Mouse (Mus musculus): ENCODE measurements at regions not wholly inside any gene's neighbourhood (a gene's known extent, or its start where the extent isn't known, plus 50 kb on each side); places are given as distances from the start of the nearest gene placed in this dataset.

- Histone ChIP-seq H3K4me1 (ENCODE audit: control insufficient read depth, insufficient read depth, low read length) (0 out of 2 replicates have a peak, but pooled peaks cover 2% of the 10 kb centered on the region), H3K36me3 (ENCODE audit: control insufficient read depth, insufficient read depth, low read length) (no peaks in the 10 kb centered on the region), H3K27ac (replicated peaks; ENCODE audit: low read depth, low read length) (no peak overlapping the region), H3K4me3 (ENCODE audit: low read depth, low read length) (no peak overlapping the region), H3K9me3 (ENCODE audit: control insufficient read depth, low read length) (no peaks in the 10 kb centered on the region), H3K27me3 (replicated peaks; ENCODE audit: control insufficient read depth, insufficient read depth, low read length) (no peaks in the 10 kb centered on the region), H3K4me2 (ENCODE audit: low read depth, low read length) (no peak overlapping the region), H3K9ac (ENCODE audit: low read depth, low read length) (no peak overlapping the region)
- no peak for DNase-seq (ENCODE audit: low spot score)
- ATAC-seq (ENCODE audit: low read depth): no peak
- 59% methylated on average over 2 of the region's 2 CpGs for WGBS
These were observed 396.8 kb downstream of the Adra2a start for GRCm38 (mm10) chr19:54440713-54441112.

- no peak overlapping the region for H3K27ac ChIP-seq (replicated peaks; ENCODE audit: low read depth, low read length)
- no peak overlapping the region for H3K4me3 ChIP-seq (ENCODE audit: low read depth, low read length)
- H3K27me3 ChIP-seq (replicated peaks; ENCODE audit: control insufficient read depth, insufficient read depth, low read length): no peaks in the 10 kb centered on the region
- no peaks in the 10 kb centered on the region for H3K4me1 ChIP-seq (ENCODE audit: control insufficient read depth, insufficient read depth, low read length)
- H3K9ac ChIP-seq (ENCODE audit: low read depth, low read length): no peak overlapping the region
- H3K4me2 ChIP-seq (ENCODE audit: low read depth, low read length): no peak overlapping the region
- no peak for DNase-seq (ENCODE audit: low spot score)
- no peaks in the 10 kb centered on the region for H3K36me3 ChIP-seq (ENCODE audit: control insufficient read depth, insufficient read depth, low read length)
- WGBS: 53% methylated on average over 2 of the region's 2 CpGs
- no peak for ATAC-seq (ENCODE audit: low read depth)
- H3K9me3 ChIP-seq (ENCODE audit: control insufficient read depth, low read length): no peaks in the 10 kb centered on the region
These were observed 416.6 kb downstream of the Adra2a start for GRCm38 (mm10) chr19:54460426-54461170.

- no peak for ATAC-seq (ENCODE audit: low read depth)
- H3K4me1 ChIP-seq (ENCODE audit: control insufficient read depth, insufficient read depth, low read length): no peaks in the 10 kb centered on the region
- H3K4me3 ChIP-seq (ENCODE audit: low read depth, low read length): no peak overlapping the region
- no peak for DNase-seq (ENCODE audit: low spot score)
- H3K27ac ChIP-seq (replicated peaks; ENCODE audit: low read depth, low read length): no peak overlapping the region
- H3K27me3 ChIP-seq (replicated peaks; ENCODE audit: control insufficient read depth, insufficient read depth, low read length): no peaks in the 10 kb centered on the region
- WGBS: 86% methylated on average over 2 of the region's 2 CpGs
- H3K36me3 ChIP-seq (ENCODE audit: control insufficient read depth, insufficient read depth, low read length): no peaks in the 10 kb centered on the region
- H3K9ac ChIP-seq (ENCODE audit: low read depth, low read length): no peak overlapping the region
- H3K4me2 ChIP-seq (ENCODE audit: low read depth, low read length): no peak overlapping the region
- H3K9me3 ChIP-seq (ENCODE audit: control insufficient read depth, low read length): no peaks in the 10 kb centered on the region
These were observed 418.5 kb downstream of the Adra2a start for GRCm38 (mm10) chr19:54462480-54462879.

GRCm38 (mm10) chr19:54470034-54470433 is 426.1 kb downstream of the Adra2a start:
- DNase-seq (ENCODE audit: low spot score) (peak; percentile 9), ATAC-seq (ENCODE audit: low read depth) (no peak)
- Histone ChIP-seq H3K9ac (ENCODE audit: low read depth, low read length) (no peak overlapping the region), H3K27ac (replicated peaks; ENCODE audit: low read depth, low read length) (no peak overlapping the region), H3K27me3 (replicated peaks; ENCODE audit: control insufficient read depth, insufficient read depth, low read length) (no peaks in the 10 kb centered on the region; the same call in 1 of the 2 replicates), H3K4me2 (ENCODE audit: low read depth, low read length) (no peak overlapping the region), H3K4me3 (ENCODE audit: low read depth, low read length) (no peak overlapping the region), H3K4me1 (ENCODE audit: control insufficient read depth, insufficient read depth, low read length) (no peaks in the 10 kb centered on the region), H3K9me3 (ENCODE audit: control insufficient read depth, low read length) (no peaks in the 10 kb centered on the region), H3K36me3 (ENCODE audit: control insufficient read depth, insufficient read depth, low read length) (no peaks in the 10 kb centered on the region)
- 59% methylated on average over 5 of the region's 5 CpGs for WGBS

- no peak overlapping the region for H3K27ac ChIP-seq (replicated peaks; ENCODE audit: low read depth, low read length)
- H3K4me2 ChIP-seq (ENCODE audit: low read depth, low read length): no peak overlapping the region
- no peak overlapping the region for H3K4me3 ChIP-seq (ENCODE audit: low read depth, low read length)
- ATAC-seq (ENCODE audit: low read depth) (no peak), DNase-seq (ENCODE audit: low spot score) (no peak)
- H3K27me3 ChIP-seq (replicated peaks; ENCODE audit: control insufficient read depth, insufficient read depth, low read length): no peaks in the 10 kb centered on the region
- 65% methylated on average over 3 of the region's 3 CpGs for WGBS
- no peaks in the 10 kb centered on the region for H3K36me3 ChIP-seq (ENCODE audit: control insufficient read depth, insufficient read depth, low read length)
- no peaks in the 10 kb centered on the region for H3K9me3 ChIP-seq (ENCODE audit: control insufficient read depth, low read length)
- no peaks in the 10 kb centered on the region for H3K4me1 ChIP-seq (ENCODE audit: control insufficient read depth, insufficient read depth, low read length)
- H3K9ac ChIP-seq (ENCODE audit: low read depth, low read length): no peak overlapping the region
These were observed 454.1 kb downstream of the Adra2a start for GRCm38 (mm10) chr19:54498066-54498465.

GRCm38 (mm10) chr19:54533858-54534257 is 489.9 kb downstream of the Adra2a start:
- Histone ChIP-seq H3K4me1 (ENCODE audit: control insufficient read depth, insufficient read depth, low read length) (no peaks in the 10 kb centered on the region), H3K9ac (ENCODE audit: low read depth, low read length) (no peak overlapping the region), H3K4me3 (ENCODE audit: low read depth, low read length) (no peak overlapping the region), H3K36me3 (ENCODE audit: control insufficient read depth, insufficient read depth, low read length) (no peaks in the 10 kb centered on the region), H3K9me3 (ENCODE audit: control insufficient read depth, low read length) (no peaks in the 10 kb centered on the region), H3K27me3 (replicated peaks; ENCODE audit: control insufficient read depth, insufficient read depth, low read length) (no peaks in the 10 kb centered on the region), H3K27ac (replicated peaks; ENCODE audit: low read depth, low read length) (no peak overlapping the region), H3K4me2 (ENCODE audit: low read depth, low read length) (no peak overlapping the region)
- no peak for ATAC-seq (ENCODE audit: low read depth)
- DNase-seq (ENCODE audit: low spot score): peak; percentile 12

GRCm38 (mm10) chr19:54555351-54555750 is 511.4 kb downstream of the Adra2a start:
- H3K27ac ChIP-seq (replicated peaks; ENCODE audit: low read depth, low read length): no peak overlapping the region
- no peak overlapping the region for H3K4me2 ChIP-seq (ENCODE audit: low read depth, low read length)
- no peak overlapping the region for H3K4me3 ChIP-seq (ENCODE audit: low read depth, low read length)
- 56% methylated on average over 3 of the region's 3 CpGs for WGBS
- H3K36me3 ChIP-seq (ENCODE audit: control insufficient read depth, insufficient read depth, low read length): no peaks in the 10 kb centered on the region
- DNase-seq (ENCODE audit: low spot score): peak; percentile 54
- no peak overlapping the region for H3K9ac ChIP-seq (ENCODE audit: low read depth, low read length)
- no peaks in the 10 kb centered on the region; the same call in 1 of the 2 replicates for H3K4me1 ChIP-seq (ENCODE audit: control insufficient read depth, insufficient read depth, low read length)
- no peaks in the 10 kb centered on the region for H3K27me3 ChIP-seq (replicated peaks; ENCODE audit: control insufficient read depth, insufficient read depth, low read length)
- peaks cover 6% of the 10 kb centered on the region; the same call in 1 of the 2 replicates for H3K9me3 ChIP-seq (ENCODE audit: control insufficient read depth, low read length)
- ATAC-seq (ENCODE audit: low read depth): no peak

GRCm38 (mm10) chr19:54557984-54558383 is 514.0 kb downstream of the Adra2a start:
- 61% methylated on average over 3 of the region's 3 CpGs for WGBS
- H3K4me3 ChIP-seq (ENCODE audit: low read depth, low read length): no peak overlapping the region
- no peak for ATAC-seq (ENCODE audit: low read depth)

GRCm38 (mm10) chr19:54583574-54583973 is 539.6 kb downstream of the Adra2a start:
- WGBS: 92% methylated on average over 2 of the region's 2 CpGs
- H3K4me3 ChIP-seq (ENCODE audit: low read depth, low read length): no peak overlapping the region

More at GRCm38 (mm10) chr19:54557984-54558383, 514.0 kb downstream of the Adra2a start:
- no peak overlapping the region for H3K9ac ChIP-seq (ENCODE audit: low read depth, low read length)
- no peak overlapping the region for H3K4me2 ChIP-seq (ENCODE audit: low read depth, low read length)
- H3K27me3 ChIP-seq (replicated peaks; ENCODE audit: control insufficient read depth, insufficient read depth, low read length): no peaks in the 10 kb centered on the region
- DNase-seq (ENCODE audit: low spot score): no peak
- no peak overlapping the region for H3K27ac ChIP-seq (replicated peaks; ENCODE audit: low read depth, low read length)
- no peaks in the 10 kb centered on the region for H3K36me3 ChIP-seq (ENCODE audit: control insufficient read depth, insufficient read depth, low read length)
- no peaks in the 10 kb centered on the region; the same call in 1 of the 2 replicates for H3K4me1 ChIP-seq (ENCODE audit: control insufficient read depth, insufficient read depth, low read length)
- no peaks in the 10 kb centered on the region for H3K9me3 ChIP-seq (ENCODE audit: control insufficient read depth, low read length)

More at GRCm38 (mm10) chr19:54583574-54583973, 539.6 kb downstream of the Adra2a start:
- Histone ChIP-seq H3K36me3 (ENCODE audit: control insufficient read depth, insufficient read depth, low read length) (no peaks in the 10 kb centered on the region), H3K4me1 (ENCODE audit: control insufficient read depth, insufficient read depth, low read length) (no peaks in the 10 kb centered on the region), H3K27me3 (replicated peaks; ENCODE audit: control insufficient read depth, insufficient read depth, low read length) (no peaks in the 10 kb centered on the region), H3K4me2 (ENCODE audit: low read depth, low read length) (no peak overlapping the region), H3K9me3 (ENCODE audit: control insufficient read depth, low read length) (no peaks in the 10 kb centered on the region), H3K9ac (ENCODE audit: low read depth, low read length) (no peak overlapping the region), H3K27ac (replicated peaks; ENCODE audit: low read depth, low read length) (no peak overlapping the region)
- DNase-seq (ENCODE audit: low spot score) (no peak), ATAC-seq (ENCODE audit: low read depth) (no peak)
